Mouse (Mus musculus) naive thymus-derived CD4-positive, alpha-beta T cell, adult 5 months (primary cell): Measurements from ENCODE around the gene Nab2. TPM values are rescaled to one million over a fixed set of nuclear protein-coding genes. Genes with fewer than 3 reads are reported as not detected.

Source experiments
- polyA plus RNA-seq: library from polyadenylated mRNA; unstranded; fragments of 100-300 nt; shearing (Covaris generic); gene quantifications from one replicate; pipeline ENCODE4 v1.2.1, GENCODE M21; 2017

The Nab2 gene
- 50.2 TPM for polyA plus RNA-seq

GRCm38 (mm10) chr10:127668093-127669050 lies at the start of gene Nab2:
Gene Nab2, minus strand, starts transcription at chr10:127668568.

GRCm38 (mm10) chr10:127704766-127705220 lies 36.4 kb upstream of the Nab2 start, which contains the start of gene Myo1a:
Gene Myo1a, plus strand, starts transcription at chr10:127705170.

GRCm38 (mm10) chr10:127666501-127667268 lies 1.7 kb downstream of the Nab2 start, which contains the start of gene Nemp1:
Gene Nemp1, plus strand, starts transcription at chr10:127666901.

GRCm38 (mm10) chr10:127642772-127643552 lies 25.4 kb downstream of the Nab2 start, which contains the start of gene Stat6:
Gene Stat6, plus strand, starts transcription at chr10:127642986.

GRCm38 (mm10) chr10:127620406-127621190 lies 47.8 kb downstream of the Nab2 start, which contains the start of gene Lrp1:
Gene Lrp1, minus strand, starts transcription at chr10:127621148.

Other genes starting within 250 kb of the Nab2 start
- not detected for gene Stac3, start 166.9 kb downstream of the Nab2 start, polyA plus RNA-seq
- gene Ndufa4l2, start 153.6 kb downstream of the Nab2 start, polyA plus RNA-seq = not detected
- gene Shmt2, start 146.1 kb downstream of the Nab2 start, polyA plus RNA-seq = 85.1 TPM
- not detected for gene Nxph4, start 134.0 kb downstream of the Nab2 start, polyA plus RNA-seq
- not detected for gene Lrp1, start 47.4 kb downstream of the Nab2 start, polyA plus RNA-seq
- 246 TPM for gene Stat6, start 25.6 kb downstream of the Nab2 start, polyA plus RNA-seq
- 8.2 TPM for gene Nemp1, start 1.7 kb downstream of the Nab2 start, polyA plus RNA-seq
- gene Myo1a, start 36.6 kb upstream of the Nab2 start, polyA plus RNA-seq = 0.16 TPM
- gene Tac2, start 55.9 kb upstream of the Nab2 start, polyA plus RNA-seq = not detected
- 0.66 TPM for gene Zbtb39, start 71.0 kb upstream of the Nab2 start, polyA plus RNA-seq
- gene Gpr182, start 83.2 kb upstream of the Nab2 start, polyA plus RNA-seq = not detected
- gene Rdh1, start 91.2 kb upstream of the Nab2 start, polyA plus RNA-seq = not detected
- gene Rdh16f1, start 91.2 kb upstream of the Nab2 start, polyA plus RNA-seq = not detected
- 0.25 TPM for gene Rdh9, start 107.8 kb upstream of the Nab2 start, polyA plus RNA-seq
- not detected for gene Rdh16, start 132.6 kb upstream of the Nab2 start, polyA plus RNA-seq
- not detected for gene Rdh19, start 181.4 kb upstream of the Nab2 start, polyA plus RNA-seq
- not detected for gene Rdh16f2, start 197.9 kb upstream of the Nab2 start, polyA plus RNA-seq
- not detected for gene Rdh7, start 220.2 kb upstream of the Nab2 start, polyA plus RNA-seq
- not detected for gene Sdr9c7, start 229.9 kb upstream of the Nab2 start, polyA plus RNA-seq